In the genomic region with DNA sequence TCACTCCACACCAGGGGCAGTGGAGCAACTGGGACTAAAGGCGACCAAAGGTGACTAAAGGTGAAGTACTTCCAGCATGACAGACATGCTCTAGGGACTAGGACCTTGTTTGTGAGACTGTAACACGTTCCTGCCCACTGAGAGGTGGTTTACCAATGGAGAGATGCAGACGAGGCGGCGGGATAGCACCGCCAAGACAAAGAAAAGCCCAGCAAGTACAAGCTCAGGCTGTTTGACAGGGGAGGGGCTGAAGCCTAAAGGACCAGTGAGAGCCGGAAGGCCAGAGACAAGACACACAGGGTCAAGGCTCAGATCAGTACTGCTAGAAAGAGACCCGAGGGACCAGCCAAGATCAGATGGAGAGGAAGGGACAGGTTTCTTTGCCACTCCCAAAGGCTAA, we compare ENCODE assay signal across 11 mouse cellular contexts.
DNase-seq lines count a peak whose midpoint lies in the region; ATAC-seq and TF ChIP-seq lines count a peak whose summit lies in the region.
"Had no signal": no experiment of that assay in that cellular context is flagged by ENCODE, and none has a peak within 500 bp of the region (broad histone marks: within the 10 kb centered on the region; RNA-seq: fewer than 3 reads in every experiment).

No protein-coding gene starts in this region.

- WGBS in intestine, embryonic 14.5 days: 32% methylated on average over 8 of the region's 8 CpGs
- 32% methylated on average over 8 of the region's 8 CpGs for WGBS in intestine, postnatal 0 days
- 25% methylated on average over 8 of the region's 8 CpGs for WGBS in forebrain, postnatal 0 days
- 13% methylated on average over 8 of the region's 8 CpGs for WGBS in midbrain, embryonic 16.5 days

- no peak overlapping the region for H3K4me3 ChIP-seq in intestine, embryonic 14.5 days (ENCODE audit: low read depth, low read length)
- no peak overlapping the region for H3K4me3 ChIP-seq in intestine, postnatal 0 days (ENCODE audit: low read depth, low read length)
- H3K4me3 ChIP-seq in forebrain, postnatal 0 days (ENCODE audit: low read depth, low read length): no peak overlapping the region
- no peak overlapping the region for H3K4me3 ChIP-seq in midbrain, embryonic 16.5 days (ENCODE audit: low read depth, low read length)

- H3K4me1 ChIP-seq in intestine, embryonic 14.5 days (replicated peaks; ENCODE audit: control insufficient read depth, insufficient read depth, low read length): 0 out of 2 replicates have a peak, but pooled peaks cover 4% of the 10 kb centered on the region
- no peaks in the 10 kb centered on the region for H3K4me1 ChIP-seq in intestine, postnatal 0 days (replicated peaks; ENCODE audit: control insufficient read depth, insufficient read depth, low read length)
- H3K4me1 ChIP-seq in forebrain, postnatal 0 days (ENCODE audit: insufficient read depth): peaks cover 40% of the 10 kb centered on the region
- H3K4me1 ChIP-seq in midbrain, embryonic 16.5 days (ENCODE audit: control insufficient read depth, insufficient read depth, low read length): peaks cover 51% of the 10 kb centered on the region

- no peak overlapping the region for H3K9ac ChIP-seq in intestine, embryonic 14.5 days (ENCODE audit: low read length)
- H3K9ac ChIP-seq in intestine, postnatal 0 days (ENCODE audit: low read depth, low read length): no peak overlapping the region
- H3K9ac ChIP-seq in forebrain, postnatal 0 days: 0 out of 2 replicates have a peak overlapping the region, but pooled peaks have one; percentile 41
- H3K9ac ChIP-seq in midbrain, embryonic 16.5 days (ENCODE audit: low read depth, low read length): peak overlapping the region; percentile 10; the same call in 1 of the 2 replicates

- no peak overlapping the region for H3K27ac ChIP-seq in intestine, embryonic 14.5 days (ENCODE audit: low read depth)
- H3K27ac ChIP-seq in intestine, postnatal 0 days (ENCODE audit: low read depth, low read length): no peak overlapping the region
- H3K27ac ChIP-seq in forebrain, postnatal 0 days (ENCODE audit: low read depth, low read length): no peak overlapping the region
- H3K27ac ChIP-seq in midbrain, embryonic 16.5 days (ENCODE audit: low read length): peak overlapping the region; percentile 69

- H3K27me3 ChIP-seq in intestine, embryonic 14.5 days (replicated peaks; ENCODE audit: control insufficient read depth, insufficient read depth, low read length): 0 out of 2 replicates have a peak, but pooled peaks cover 2% of the 10 kb centered on the region
- no peaks in the 10 kb centered on the region for H3K27me3 ChIP-seq in intestine, postnatal 0 days (replicated peaks; ENCODE audit: control insufficient read depth, insufficient read depth, low read length)
- no peaks in the 10 kb centered on the region for H3K27me3 ChIP-seq in forebrain, postnatal 0 days (ENCODE audit: insufficient read depth, low read length)
- H3K27me3 ChIP-seq in midbrain, embryonic 16.5 days (ENCODE audit: control insufficient read depth, insufficient read depth, low read depth, low read length): no peaks in the 10 kb centered on the region

- no peaks in the 10 kb centered on the region for H3K9me3 ChIP-seq in intestine, embryonic 14.5 days (ENCODE audit: control insufficient read depth, low read length)
- H3K9me3 ChIP-seq in intestine, postnatal 0 days (ENCODE audit: control insufficient read depth): no peaks in the 10 kb centered on the region
- no peaks in the 10 kb centered on the region for H3K9me3 ChIP-seq in forebrain, postnatal 0 days (ENCODE audit: low read length)
- no peaks in the 10 kb centered on the region for H3K9me3 ChIP-seq in midbrain, embryonic 16.5 days (replicated peaks; ENCODE audit: control insufficient read depth, low read length, poor library complexity, severe bottlenecking)

- DNase-seq in intestine, embryonic 14.5 days (ENCODE audit: low spot score): peak; percentile 51
- peak; percentile 36 for DNase-seq in brain, embryonic 14.5 days (ENCODE audit: low read depth)
- DNase-seq in forebrain, postnatal 0 days: no peak
- DNase-seq in thymus, postnatal 36 days: no peak
- DNase-seq in left cerebral cortex, postnatal 25 days (ENCODE audit: low spot score in 2 of 2): no peak
- DNase-seq: right cerebral cortex, postnatal 4 days; thymus, adult 18-20 months had no signal

- no peak for TF ChIP-seq CTCF in intestine, postnatal 0 days (IDR thresholded peaks at IDR 0.05; ENCODE audit: low read depth)
- no peak for TF ChIP-seq CTCF in brain, embryonic 14.5 days (IDR thresholded peaks at IDR 0.05; ENCODE audit: borderline replicate concordance, extremely low read depth, insufficient read depth, insufficient read length)
- no peak for TF ChIP-seq CTCF in forebrain, postnatal 0 days (IDR thresholded peaks at IDR 0.05; ENCODE audit: low read depth)

- intact Hi-C loops in left cerebral cortex, postnatal 25 days (cut with DNase I): loop anchor here (5.0 kb wide), 4 partner anchors 74 to 316 kb away; a partner anchor contains a TSS

- ATAC-seq in intestine, embryonic 14.5 days (replicated peaks; ENCODE audit: low FRiP score, low TSS enrichment, low read depth): no peak
- ATAC-seq in intestine, postnatal 0 days: no peak
- ATAC-seq in forebrain, postnatal 0 days: no peak
- ATAC-seq in midbrain, embryonic 16.5 days: no peak
- ATAC-seq in inflammation-experienced regulatory T-cells, adult 6 months: no peak
- ATAC-seq: lung, postnatal 0 days had no signal

- H3K36me3 ChIP-seq in intestine, embryonic 14.5 days (ENCODE audit: control insufficient read depth, insufficient read depth, low read length): no peaks in the 10 kb centered on the region
- H3K36me3 ChIP-seq in intestine, postnatal 0 days (ENCODE audit: control insufficient read depth, insufficient read depth): no peaks in the 10 kb centered on the region
- no peaks in the 10 kb centered on the region for H3K36me3 ChIP-seq in forebrain, postnatal 0 days (ENCODE audit: insufficient read depth)
- H3K36me3 ChIP-seq in midbrain, embryonic 16.5 days (ENCODE audit: control insufficient read depth, insufficient read depth, low read length): no peaks in the 10 kb centered on the region

- no peak overlapping the region for H3K4me2 ChIP-seq in intestine, embryonic 14.5 days (ENCODE audit: low read length)
- no peak overlapping the region for H3K4me2 ChIP-seq in intestine, postnatal 0 days (replicated peaks; ENCODE audit: low read depth)
- peak overlapping the region; percentile 50 for H3K4me2 ChIP-seq in forebrain, postnatal 0 days (ENCODE audit: low read depth)
- H3K4me2 ChIP-seq in midbrain, embryonic 16.5 days (ENCODE audit: low read length): peak overlapping the region; percentile 47; the same call in 1 of the 2 replicates

- TF ChIP-seq POLR2A in brain, embryonic 14.5 days (IDR thresholded peaks at IDR 0.05; ENCODE audit: borderline replicate concordance, extremely low read depth, insufficient read depth, insufficient read length, poor library complexity, severe bottlenecking): no peak

Comparison
In these comparisons a context has a peak if more than half of its experiments do, and no peak if none do; other contexts are left out.
1. DNase-seq: peak in intestine, embryonic 14.5 days (single experiment) and brain, embryonic 14.5 days (single experiment); none in forebrain, postnatal 0 days (single experiment), thymus, postnatal 36 days (0 of 2) and left cerebral cortex, postnatal 25 days (0 of 2).
2. H3K4me2 ChIP-seq: peak in forebrain, postnatal 0 days (single experiment) and midbrain, embryonic 16.5 days (single experiment); none in intestine, embryonic 14.5 days (single experiment) and intestine, postnatal 0 days (single experiment).
3. H3K9ac ChIP-seq: peak in forebrain, postnatal 0 days (single experiment) and midbrain, embryonic 16.5 days (single experiment); none in intestine, embryonic 14.5 days (single experiment) and intestine, postnatal 0 days (single experiment).